Mouse (Mus musculus): ENCODE results near the gene Usp29. TPM values are rescaled to one million over a fixed set of nuclear protein-coding genes. Genes with fewer than 3 reads are reported as not detected.
"Not testable (repeated sequence)": the region's sequence is repeated elsewhere in the genome, so short reads cannot be mapped to it uniquely, and the experiment has no call there.

Usp29 gene
- polyA plus RNA-seq, 1 experiment = not detected

DNA sequence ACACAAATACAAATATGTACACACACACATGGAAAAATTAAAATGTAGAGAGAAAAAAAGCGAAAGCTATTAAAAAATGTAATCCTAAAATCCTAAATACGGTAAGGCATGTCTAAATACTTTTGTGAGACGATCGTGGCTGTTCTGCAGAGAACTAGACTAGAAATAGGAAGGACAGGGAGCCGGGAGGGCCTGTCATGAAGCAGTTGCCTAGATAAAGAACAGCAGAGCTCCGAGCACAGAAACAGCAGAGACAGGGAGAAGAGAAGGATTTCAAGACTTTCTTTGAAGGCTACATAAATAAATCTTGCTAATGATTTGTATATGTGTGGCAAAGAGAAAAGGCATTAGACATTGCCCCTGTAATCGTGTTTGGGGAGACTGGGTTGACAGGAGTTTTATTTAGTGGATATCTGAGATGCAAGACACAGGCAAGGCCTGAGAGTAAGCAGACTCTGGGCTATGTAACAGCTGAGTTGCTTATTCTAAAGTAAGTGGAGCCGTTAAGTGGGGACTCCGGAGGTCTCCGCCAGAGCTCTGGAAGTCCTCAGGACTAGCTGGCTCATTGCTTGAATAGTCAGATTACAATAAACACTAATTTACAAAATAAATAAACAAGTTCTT, 14.0 kb downstream of the Usp29 start:
- Histone ChIP-seq H3K27ac (ENCODE audit: control insufficient read depth, insufficient read depth, low read depth, low read length, poor library complexity) (no peak overlapping the region), H3K4me3 (replicated peaks; ENCODE audit: control insufficient read depth, low read depth, low read length) (no peak overlapping the region), H3K4me1 (ENCODE audit: control insufficient read depth, insufficient read depth, low read length) (no peaks in the 10 kb centered on the region)
- no peak for TF ChIP-seq POLR2A (IDR thresholded peaks at IDR 0.05; ENCODE audit: borderline replicate concordance, control insufficient read depth, low read depth, low read length)
- no peak for TF ChIP-seq CTCF (IDR thresholded peaks at IDR 0.05; ENCODE audit: control insufficient read depth, insufficient read depth, low read length)
- 58% methylated on average over 10 of the region's 10 CpGs for WGBS

DNA sequence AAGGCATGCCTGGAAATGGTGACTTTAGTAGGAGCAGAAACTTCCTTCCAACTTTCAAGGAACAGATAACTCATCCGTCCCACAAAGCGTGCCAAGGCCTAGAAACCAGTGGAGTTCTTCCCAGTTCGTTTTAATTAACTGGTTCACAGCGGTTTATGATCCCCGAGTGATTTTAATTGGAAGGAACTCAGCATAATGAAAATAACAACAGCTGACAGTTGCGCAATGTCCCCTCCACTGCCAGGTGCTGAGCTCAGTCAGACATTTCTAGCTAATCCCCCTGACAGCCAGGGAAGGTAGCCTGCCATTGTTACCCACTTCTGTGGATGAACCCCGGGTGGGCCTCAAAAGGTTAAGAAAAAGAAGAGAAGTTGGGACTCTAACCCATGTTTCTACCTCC, 18.8 kb downstream of the Usp29 start:
- 69% methylated on average over 7 of the region's 7 CpGs for WGBS
- H3K4me1 ChIP-seq (ENCODE audit: control insufficient read depth, insufficient read depth, low read length) = no peaks in the 10 kb centered on the region
- TF ChIP-seq CTCF (IDR thresholded peaks at IDR 0.05; ENCODE audit: control insufficient read depth, insufficient read depth, low read length) = no peak
- no peak for TF ChIP-seq POLR2A (IDR thresholded peaks at IDR 0.05; ENCODE audit: borderline replicate concordance, control insufficient read depth, low read depth, low read length)
- H3K4me3 ChIP-seq (replicated peaks; ENCODE audit: control insufficient read depth, low read depth, low read length) = no peak overlapping the region
- no peak overlapping the region for H3K27ac ChIP-seq (ENCODE audit: control insufficient read depth, insufficient read depth, low read depth, low read length, poor library complexity)

DNA sequence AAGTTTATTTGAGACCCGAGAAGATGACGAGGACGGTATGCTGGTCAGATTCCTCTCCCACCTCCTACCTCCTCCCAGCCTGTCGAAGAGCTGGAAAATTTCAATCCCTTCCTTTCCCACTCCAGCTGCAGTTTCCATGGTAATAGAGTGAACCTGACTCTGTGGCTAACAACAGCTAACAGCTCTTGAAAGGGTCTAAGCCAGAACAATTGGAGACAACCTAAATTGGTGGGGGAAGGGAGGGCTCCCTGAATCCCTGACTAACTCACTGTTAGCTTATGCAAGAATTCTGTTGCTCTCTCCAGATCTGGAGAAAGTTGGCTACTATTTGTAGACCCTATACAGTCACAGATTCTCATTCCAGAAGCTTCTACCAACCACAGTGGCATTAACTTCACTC, 23.1 kb downstream of the Usp29 start:
- H3K27ac ChIP-seq (ENCODE audit: control insufficient read depth, insufficient read depth, low read depth, low read length, poor library complexity) = no peak overlapping the region
- H3K4me1 ChIP-seq (ENCODE audit: control insufficient read depth, insufficient read depth, low read length) = no peaks in the 10 kb centered on the region
- H3K4me3 ChIP-seq (replicated peaks; ENCODE audit: control insufficient read depth, low read depth, low read length) = no peak overlapping the region
- no peak for TF ChIP-seq POLR2A (IDR thresholded peaks at IDR 0.05; ENCODE audit: borderline replicate concordance, control insufficient read depth, low read depth, low read length)
- no peak for TF ChIP-seq CTCF (IDR thresholded peaks at IDR 0.05; ENCODE audit: control insufficient read depth, insufficient read depth, low read length)
- WGBS = 54% methylated on average over 4 of the region's 4 CpGs

DNA sequence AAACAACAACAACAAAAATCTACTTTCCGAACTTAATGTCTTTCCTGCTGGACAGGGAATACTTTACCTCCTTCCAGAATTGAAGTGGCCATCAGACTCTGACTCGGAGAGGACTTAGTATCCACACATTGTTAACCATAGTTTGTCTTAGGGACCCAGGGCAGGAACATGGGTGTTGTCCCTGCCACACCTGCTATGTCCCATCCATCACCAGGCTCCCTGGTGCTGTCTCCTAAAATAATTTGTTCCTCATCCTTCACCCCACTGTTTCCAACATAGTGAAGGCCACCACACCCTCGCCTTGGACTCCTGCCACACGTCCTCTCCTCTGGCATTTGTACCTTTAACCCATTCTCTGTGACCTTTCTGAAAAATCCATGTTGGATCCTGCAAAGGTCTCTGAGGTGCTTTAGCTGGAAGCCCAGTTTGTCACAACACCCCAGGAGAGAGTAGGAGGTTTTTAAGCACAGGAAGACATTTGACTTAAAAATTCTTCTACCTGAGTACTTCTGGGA, 26.5 kb downstream of the Usp29 start:
- 74% methylated on average over 4 of the region's 4 CpGs for WGBS
- TF ChIP-seq POLR2A (IDR thresholded peaks at IDR 0.05; ENCODE audit: borderline replicate concordance, control insufficient read depth, low read depth, low read length) (no peak), CTCF (IDR thresholded peaks at IDR 0.05; ENCODE audit: control insufficient read depth, insufficient read depth, low read length) (no peak)
- H3K4me1 ChIP-seq (ENCODE audit: control insufficient read depth, insufficient read depth, low read length) = no peaks in the 10 kb centered on the region
- no peak overlapping the region for H3K4me3 ChIP-seq (replicated peaks; ENCODE audit: control insufficient read depth, low read depth, low read length)
- H3K27ac ChIP-seq (ENCODE audit: control insufficient read depth, insufficient read depth, low read depth, low read length, poor library complexity) = no peak overlapping the region

GRCm38 (mm10) chr7:6759698-6760097, 29.3 kb downstream of the Usp29 start:
- H3K4me1 ChIP-seq (ENCODE audit: control insufficient read depth, insufficient read depth, low read length) = no peaks in the 10 kb centered on the region
- H3K27ac ChIP-seq (ENCODE audit: control insufficient read depth, insufficient read depth, low read depth, low read length, poor library complexity) = no peak overlapping the region
- TF ChIP-seq POLR2A (IDR thresholded peaks at IDR 0.05; ENCODE audit: borderline replicate concordance, control insufficient read depth, low read depth, low read length) = no peak
- no peak for TF ChIP-seq CTCF (IDR thresholded peaks at IDR 0.05; ENCODE audit: control insufficient read depth, insufficient read depth, low read length)
- H3K4me3 ChIP-seq (replicated peaks; ENCODE audit: control insufficient read depth, low read depth, low read length) = no peak overlapping the region
- 76% methylated on average over 12 of the region's 12 CpGs for WGBS

DNA sequence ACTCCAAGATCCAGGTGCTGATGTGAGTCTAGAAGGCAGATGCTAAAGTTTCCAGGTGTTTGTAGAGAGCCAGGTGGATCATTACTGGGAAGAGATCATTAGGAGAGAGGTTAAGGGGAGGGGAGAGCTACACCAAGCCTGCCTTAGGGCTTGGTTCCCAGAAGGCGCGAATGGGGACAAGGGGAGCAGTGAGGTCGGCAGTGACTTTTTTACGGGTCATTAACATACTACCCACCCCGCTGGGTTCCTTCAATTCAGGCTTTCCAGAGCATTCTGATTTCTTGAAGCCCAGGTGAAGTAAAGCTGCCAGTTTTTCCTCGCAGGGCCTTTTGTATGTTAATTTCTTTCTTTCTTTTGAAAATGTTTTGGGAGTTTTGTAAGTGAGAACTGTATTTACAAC, 29.8 kb downstream of the Usp29 start:
- no peak for TF ChIP-seq POLR2A (IDR thresholded peaks at IDR 0.05; ENCODE audit: borderline replicate concordance, control insufficient read depth, low read depth, low read length)
- no peak for TF ChIP-seq CTCF (IDR thresholded peaks at IDR 0.05; ENCODE audit: control insufficient read depth, insufficient read depth, low read length)
- no peaks in the 10 kb centered on the region for H3K4me1 ChIP-seq (ENCODE audit: control insufficient read depth, insufficient read depth, low read length)
- 64% methylated on average over 6 of the region's 6 CpGs for WGBS
- H3K4me3 ChIP-seq (replicated peaks; ENCODE audit: control insufficient read depth, low read depth, low read length) = no peak overlapping the region
- no peak overlapping the region for H3K27ac ChIP-seq (ENCODE audit: control insufficient read depth, insufficient read depth, low read depth, low read length, poor library complexity)

GRCm38 (mm10) chr7:6765240-6765639, 34.9 kb downstream of the Usp29 start:
- Histone ChIP-seq H3K4me3 (replicated peaks; ENCODE audit: control insufficient read depth, low read depth, low read length) (no peak overlapping the region), H3K4me1 (ENCODE audit: control insufficient read depth, insufficient read depth, low read length) (no peaks in the 10 kb centered on the region), H3K27ac (ENCODE audit: control insufficient read depth, insufficient read depth, low read depth, low read length, poor library complexity) (no peak overlapping the region)
- TF ChIP-seq POLR2A (IDR thresholded peaks at IDR 0.05; ENCODE audit: borderline replicate concordance, control insufficient read depth, low read depth, low read length) (no peak), CTCF (IDR thresholded peaks at IDR 0.05; ENCODE audit: control insufficient read depth, insufficient read depth, low read length) (no peak)
- 68% methylated on average over 5 of the region's 5 CpGs for WGBS

DNA sequence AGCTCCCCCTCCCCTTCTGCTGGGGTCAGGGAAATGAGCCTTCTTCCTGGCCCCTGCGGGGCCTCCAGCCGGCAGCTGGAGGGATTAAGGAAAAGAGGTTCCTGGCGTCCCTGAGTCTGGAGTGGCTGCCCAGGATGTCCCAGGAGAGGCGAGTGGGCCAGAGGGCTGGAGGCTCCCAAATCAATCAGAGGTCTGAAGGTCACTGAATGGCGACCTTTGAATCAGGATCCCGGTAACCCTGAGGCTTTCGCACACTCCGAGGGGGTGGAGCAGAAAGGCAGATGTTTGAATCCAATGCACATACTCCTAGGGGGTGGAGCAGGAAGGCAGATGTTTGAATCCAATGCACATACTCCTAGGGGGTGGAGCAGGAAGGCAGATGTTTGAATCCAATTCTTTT, 39.9 kb downstream of the Usp29 start:
- 27% methylated on average over 8 of the region's 8 CpGs for WGBS
- TF ChIP-seq CTCF (IDR thresholded peaks at IDR 0.05; ENCODE audit: control insufficient read depth, insufficient read depth, low read length) = no peak
- no peak for TF ChIP-seq POLR2A (IDR thresholded peaks at IDR 0.05; ENCODE audit: borderline replicate concordance, control insufficient read depth, low read depth, low read length)
- Histone ChIP-seq H3K4me3 (replicated peaks; ENCODE audit: control insufficient read depth, low read depth, low read length) (no peak overlapping the region), H3K27ac (ENCODE audit: control insufficient read depth, insufficient read depth, low read depth, low read length, poor library complexity) (no peak overlapping the region), H3K4me1 (ENCODE audit: control insufficient read depth, insufficient read depth, low read length) (no peaks in the 10 kb centered on the region)

DNA sequence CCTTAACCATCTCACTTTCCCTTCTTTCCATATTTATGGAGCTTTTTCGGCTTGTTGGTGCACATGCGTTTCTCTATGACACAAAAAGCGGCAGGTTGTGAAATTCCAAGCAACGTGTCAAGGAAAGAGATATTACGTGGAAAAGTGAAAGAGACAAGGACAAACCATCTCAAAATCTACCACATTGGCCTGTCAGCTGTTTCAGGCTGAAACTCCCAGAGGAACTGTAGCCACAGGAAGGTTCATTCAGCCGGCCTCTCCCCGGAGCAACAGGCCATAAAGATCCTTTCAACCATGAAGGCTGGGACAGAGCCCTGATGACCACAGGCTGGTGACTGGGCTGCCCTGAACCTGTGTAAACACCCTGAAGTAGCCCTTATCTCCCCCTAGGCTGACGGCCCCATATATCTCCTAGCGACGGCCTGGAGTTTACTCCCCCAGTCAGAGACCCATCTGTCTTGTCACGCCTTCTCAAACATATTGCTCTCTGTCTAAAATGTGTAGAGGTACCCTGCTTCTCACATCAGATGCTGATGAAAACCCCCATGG, 43.6 kb downstream of the Usp29 start:
- 62% methylated on average over 11 of the region's 11 CpGs for WGBS
- H3K27ac ChIP-seq (ENCODE audit: control insufficient read depth, insufficient read depth, low read depth, low read length, poor library complexity); H3K4me3 ChIP-seq (replicated peaks; ENCODE audit: control insufficient read depth, low read depth, low read length); H3K4me1 ChIP-seq (ENCODE audit: control insufficient read depth, insufficient read depth, low read length): not testable (repeated sequence)

All from bone marrow, adult 2 months (tissue).